Mouse (Mus musculus) forebrain, embryonic 15.5 days (tissue): ENCODE results near the gene Samd13. TPM values are rescaled to one million over a fixed set of nuclear protein-coding genes. Genes with fewer than 3 reads are reported as not detected.

ENCODE experiments used
- ATAC-seq: fragments of 200-750 bp; cut with Nextera tagmentation; replicated peaks from 2 replicates; pipeline ENCODE4 v1.8.0; 2017; ENCODE audit warnings: mild to moderate bottlenecking, moderate TSS enrichment, moderate library complexity
- H3K27ac ChIP-seq: fragments of 300-500 bp; sonication (generic); replicated peaks from 2 replicates; pipeline ENCODE4 v1.5.1; 2015; ENCODE audit warnings: mild to moderate bottlenecking, inconsistent platforms
- H3K27me3 ChIP-seq: fragments of 300-500 bp; sonication (generic); 2 replicates; pipeline ENCODE4 v1.6.1; 2015; ENCODE audit warnings: inconsistent platforms
- H3K36me3 ChIP-seq: fragments of 300-500 bp; sonication (generic); 2 replicates; pipeline ENCODE4 v1.6.1; 2015; ENCODE audit warnings: mild to moderate bottlenecking, inconsistent platforms
- H3K4me1 ChIP-seq: fragments of 300-500 bp; sonication (generic); 2 replicates; pipeline ENCODE4 v1.6.1; 2015; ENCODE audit warnings: inconsistent platforms
- H3K4me2 ChIP-seq: fragments of 300-500 bp; sonication (generic); replicated peaks from 2 replicates; pipeline ENCODE4 v1.6.1; 2015; ENCODE audit warnings: mild to moderate bottlenecking, inconsistent platforms
- H3K4me3 ChIP-seq: fragments of 300-500 bp; sonication (generic); 2 replicates; pipeline ENCODE4 v1.5.1; 2015; ENCODE audit warnings: mild to moderate bottlenecking, inconsistent platforms
- H3K9ac ChIP-seq: fragments of 300-500 bp; sonication (generic); replicated peaks from 2 replicates; pipeline ENCODE4 v1.6.1; 2015; ENCODE audit warnings: mild to moderate bottlenecking, inconsistent platforms
- H3K9me3 ChIP-seq: fragments of 300-500 bp; sonication (generic); 2 replicates; pipeline ENCODE4 v1.6.1; 2016; ENCODE audit warnings: inconsistent platforms
- WGBS: fragments of 180-500 bp; shearing (Covaris S2); methylation state at CpG from one replicate; pipeline ENCODE4 v1.1.7; 2015; ENCODE audit warnings: mixed read lengths; 5-methylcytosine and 5-hydroxymethylcytosine counted together
- polyA plus RNA-seq: library from polyadenylated mRNA; unstranded; fragments of >200 nt; fragmentation: Nextera tagmentation; extraction: Ambion mirVana; gene quantifications from 2 replicates; pipeline ENCODE4 v1.2.1, GENCODE M21; 2015

Gene Samd13
- polyA plus RNA-seq, 1 experiment from 2014 or later: 0.48 TPM

DNA sequence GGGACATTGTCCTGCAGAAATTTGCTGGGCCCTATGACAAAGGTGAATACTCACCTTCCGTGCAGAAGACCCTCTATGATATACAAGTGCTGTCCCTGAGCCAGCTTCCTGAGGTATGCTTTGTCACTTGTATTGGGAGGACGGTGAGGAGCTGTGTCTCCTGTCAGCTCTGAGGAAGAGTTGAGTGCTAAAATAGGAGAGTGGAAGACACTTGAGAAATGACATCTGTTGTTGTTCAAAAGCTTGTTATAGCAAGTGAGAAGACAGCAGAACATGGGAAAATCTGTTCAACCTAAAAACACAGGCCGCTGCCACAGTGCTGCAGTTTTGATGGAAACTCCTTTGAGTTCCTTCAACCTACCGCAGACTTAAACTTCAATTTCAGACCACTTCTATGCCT is 59.6 kb downstream of the Samd13 start:
- H3K27ac ChIP-seq: no peak overlapping the region
- no peaks in the 10 kb centered on the region for H3K27me3 ChIP-seq
- no peak overlapping the region for H3K4me2 ChIP-seq
- 92% methylated on average over 4 of the region's 4 CpGs for WGBS
- no peaks in the 10 kb centered on the region for H3K36me3 ChIP-seq
- H3K4me3 ChIP-seq: no peak overlapping the region
- no peak for ATAC-seq
- no peaks in the 10 kb centered on the region for H3K9me3 ChIP-seq
- no peak overlapping the region for H3K9ac ChIP-seq
- peaks cover 1% of the 10 kb centered on the region; the same call in 1 of the 2 replicates for H3K4me1 ChIP-seq

GRCm38 (mm10) chr3:146621966-146622365 is 63.4 kb downstream of the Samd13 start:
- Histone ChIP-seq H3K4me1 (peaks cover 3% of the 10 kb centered on the region; the same call in 1 of the 2 replicates), H3K9ac (no peak overlapping the region), H3K36me3 (no peaks in the 10 kb centered on the region), H3K27ac (no peak overlapping the region), H3K9me3 (no peaks in the 10 kb centered on the region), H3K4me3 (no peak overlapping the region), H3K4me2 (no peak overlapping the region), H3K27me3 (no peaks in the 10 kb centered on the region)
- no peak for ATAC-seq
- WGBS: 84% methylated on average over 11 of the region's 11 CpGs

DNA sequence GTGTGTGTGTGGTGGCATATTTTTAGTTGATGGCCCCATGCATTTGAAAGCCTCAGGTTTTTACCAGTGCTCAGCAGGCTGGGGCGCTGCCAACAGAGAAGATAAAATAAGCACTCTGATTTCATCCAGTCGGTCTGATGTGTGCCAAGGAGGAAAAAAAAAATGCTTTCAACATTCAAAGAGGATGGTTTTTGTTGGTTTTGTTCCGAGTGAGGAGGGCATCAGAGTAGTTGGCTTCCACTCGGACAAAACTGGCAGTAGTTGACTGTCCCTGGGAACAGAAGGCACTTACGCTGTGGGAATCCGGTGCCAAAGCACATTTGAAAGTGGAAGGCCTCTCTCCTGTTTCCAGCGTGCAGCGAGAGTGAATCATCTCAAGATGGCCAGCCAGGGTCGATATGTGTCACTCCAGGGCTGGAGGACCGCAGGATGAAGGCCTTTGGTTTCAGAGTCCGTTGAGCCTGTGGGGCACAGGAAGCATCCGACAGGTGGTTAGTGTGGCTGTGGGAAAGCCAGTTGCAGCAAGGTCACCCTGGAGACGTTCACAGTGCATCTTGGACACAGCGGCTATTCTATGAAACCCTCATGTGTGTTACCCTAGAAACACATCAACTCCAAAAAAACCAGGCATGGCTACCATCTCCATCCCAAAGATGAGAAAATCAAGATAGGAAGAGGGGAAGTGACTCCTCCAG is 64.7 kb downstream of the Samd13 start:
- 76% methylated on average over 14 of the region's 14 CpGs for WGBS
- no peaks in the 10 kb centered on the region for H3K36me3 ChIP-seq
- H3K27ac ChIP-seq: no peak overlapping the region; the same call in 1 of the 2 replicates
- peaks cover 3% of the 10 kb centered on the region; the same call in 1 of the 2 replicates for H3K4me1 ChIP-seq
- no peaks in the 10 kb centered on the region for H3K9me3 ChIP-seq
- H3K4me3 ChIP-seq: no peak overlapping the region
- no peak overlapping the region for H3K4me2 ChIP-seq
- ATAC-seq: peak; percentile 13; the same call in 1 of the 2 replicates
- no peaks in the 10 kb centered on the region for H3K27me3 ChIP-seq
- H3K9ac ChIP-seq: no peak overlapping the region

DNA sequence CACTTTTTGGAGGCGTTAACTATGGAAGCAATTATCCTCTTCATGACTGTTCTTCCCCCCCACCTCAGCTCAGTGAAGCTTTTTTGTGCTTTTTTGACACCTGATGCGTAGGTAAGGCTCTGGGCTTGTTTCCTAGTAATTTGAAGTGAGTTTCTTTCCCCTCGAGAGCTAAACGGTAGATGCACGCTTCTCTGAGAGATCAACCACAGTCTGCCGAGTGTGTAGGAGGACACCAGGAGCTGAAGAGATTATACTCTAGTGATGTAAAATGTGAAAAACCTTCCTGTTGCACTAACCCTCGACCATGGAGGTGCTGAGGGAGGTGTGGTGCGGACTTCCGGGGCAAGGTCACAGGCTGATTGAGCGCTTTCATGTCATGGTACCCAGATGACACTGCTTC is 65.3 kb downstream of the Samd13 start:
- no peak overlapping the region for H3K4me3 ChIP-seq
- 89% methylated on average over 10 of the region's 10 CpGs for WGBS
- H3K4me1 ChIP-seq: peaks cover 3% of the 10 kb centered on the region; the same call in 1 of the 2 replicates
- no peaks in the 10 kb centered on the region for H3K36me3 ChIP-seq
- no peaks in the 10 kb centered on the region for H3K27me3 ChIP-seq
- no peak overlapping the region for H3K4me2 ChIP-seq
- no peak overlapping the region for H3K9ac ChIP-seq
- H3K27ac ChIP-seq: no peak overlapping the region
- ATAC-seq: no peak
- H3K9me3 ChIP-seq: no peaks in the 10 kb centered on the region

DNA sequence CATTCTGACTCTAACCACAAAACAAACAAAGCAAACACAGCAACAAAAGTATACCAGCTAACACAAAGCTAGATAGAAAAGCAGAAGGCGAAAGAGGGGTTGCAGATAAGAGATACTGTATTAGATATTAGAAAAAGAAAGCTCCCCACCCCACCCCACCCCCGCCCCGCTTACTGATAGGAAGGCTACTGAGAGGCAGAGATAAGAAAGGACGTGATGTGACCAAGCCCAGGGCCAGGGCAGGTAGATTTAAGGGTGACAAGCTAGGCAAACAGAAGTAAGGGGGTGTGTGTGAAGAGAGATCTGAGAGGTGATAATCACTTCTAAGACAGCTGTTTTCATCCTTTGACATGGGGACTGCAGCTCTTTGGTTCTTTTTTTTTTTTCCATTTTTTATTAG is 67.0 kb downstream of the Samd13 start:
- WGBS: 89% methylated on average over 4 of the region's 4 CpGs
- H3K4me3 ChIP-seq: no peak overlapping the region
- H3K4me2 ChIP-seq: no peak overlapping the region
- peaks cover 3% of the 10 kb centered on the region; the same call in 1 of the 2 replicates for H3K4me1 ChIP-seq
- H3K27ac ChIP-seq: no peak overlapping the region
- no peaks in the 10 kb centered on the region for H3K27me3 ChIP-seq
- no peaks in the 10 kb centered on the region for H3K9me3 ChIP-seq
- H3K36me3 ChIP-seq: no peaks in the 10 kb centered on the region
- H3K9ac ChIP-seq: no peak overlapping the region
- ATAC-seq: no peak

DNA sequence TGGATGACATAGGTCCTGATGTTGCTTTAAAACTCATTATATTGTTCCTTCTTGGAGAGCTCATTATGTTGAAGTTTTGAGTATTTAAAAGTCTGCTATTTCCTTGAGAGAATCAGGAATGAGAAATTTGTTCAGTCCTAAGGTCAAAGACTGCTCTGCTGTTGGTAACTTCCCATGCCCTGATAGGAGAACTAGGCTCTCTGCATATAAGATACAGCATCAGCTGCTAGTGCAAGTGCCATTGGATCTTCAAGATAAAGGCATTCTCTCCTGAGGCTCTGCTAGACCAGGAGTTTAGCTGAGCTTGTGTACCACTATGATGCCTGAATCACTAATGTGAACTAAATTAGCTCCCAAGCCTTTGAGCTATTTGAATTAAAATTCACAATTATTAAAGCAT is 67.4 kb downstream of the Samd13 start:
- H3K27ac ChIP-seq: no peak overlapping the region
- H3K36me3 ChIP-seq: no peaks in the 10 kb centered on the region
- no peaks in the 10 kb centered on the region for H3K9me3 ChIP-seq
- no peak overlapping the region for H3K4me2 ChIP-seq
- no peak for ATAC-seq
- H3K9ac ChIP-seq: no peak overlapping the region
- no peaks in the 10 kb centered on the region for H3K27me3 ChIP-seq
- H3K4me1 ChIP-seq: peaks cover 3% of the 10 kb centered on the region; the same call in 1 of the 2 replicates
- H3K4me3 ChIP-seq: no peak overlapping the region

DNA sequence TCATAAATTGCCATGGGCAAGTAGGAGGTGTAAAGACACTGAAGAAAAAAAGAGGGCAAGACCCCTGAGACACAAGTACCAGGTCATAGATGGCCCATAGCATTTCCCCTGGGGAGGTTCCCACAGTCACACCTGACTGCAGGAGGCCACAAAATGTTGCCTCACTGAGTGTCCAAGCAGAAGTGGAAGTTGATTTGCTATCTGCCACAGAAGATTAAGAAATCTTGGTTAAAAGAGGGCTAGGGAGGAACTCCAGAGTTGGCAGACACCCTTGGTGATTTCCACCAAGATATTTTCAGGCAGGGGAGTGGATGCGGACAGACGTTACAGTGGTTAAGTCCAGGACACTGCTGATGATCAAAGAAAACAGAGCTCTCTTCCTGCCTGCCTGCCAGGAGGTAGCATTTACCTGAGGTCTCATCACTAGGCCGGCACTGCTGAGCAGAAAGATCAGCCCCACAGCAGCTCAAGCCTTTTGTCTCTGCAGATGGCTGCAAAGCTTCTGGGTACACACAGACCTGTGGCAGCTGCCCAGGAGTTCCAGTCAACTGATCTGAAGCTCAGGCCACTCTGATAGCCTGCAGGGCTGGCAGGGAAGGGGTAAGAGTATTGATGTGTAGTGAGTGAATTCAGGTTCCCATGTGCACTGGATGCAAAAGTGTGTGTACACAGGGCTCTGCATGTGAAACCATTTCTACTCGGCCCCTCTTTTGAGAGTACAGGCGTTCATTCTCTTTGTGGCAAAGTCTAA is 68.7 kb downstream of the Samd13 start:
- Histone ChIP-seq H3K4me2 (no peak overlapping the region), H3K4me1 (peaks cover 3% of the 10 kb centered on the region; the same call in 1 of the 2 replicates), H3K9ac (no peak overlapping the region), H3K36me3 (no peaks in the 10 kb centered on the region), H3K27me3 (no peaks in the 10 kb centered on the region), H3K4me3 (no peak overlapping the region), H3K9me3 (no peaks in the 10 kb centered on the region), H3K27ac (no peak overlapping the region)
- no peak for ATAC-seq
- WGBS: 76% methylated on average over 5 of the region's 5 CpGs

- no peak within 1 kb of the TSS for H3K9ac ChIP-seq
- H3K4me3 ChIP-seq: no peak within 1 kb of the TSS
- no peaks in the 10 kb centered on the region for H3K9me3 ChIP-seq
- no peaks in the 10 kb centered on the region for H3K27me3 ChIP-seq
- no peaks in the 10 kb centered on the region for H3K36me3 ChIP-seq
- no peak for ATAC-seq
- H3K4me2 ChIP-seq: no peak within 1 kb of the TSS
- WGBS: 94% methylated on average over 4 of the region's 4 CpGs
- no peaks in the 10 kb centered on the region for H3K4me1 ChIP-seq
- no peak within 1 kb of the TSS for H3K27ac ChIP-seq
Observed at GRCm38 (mm10) chr3:146615496-146615895, 69.9 kb downstream of the Samd13 start, which contains the start of gene Dnase2b. Dnase2b (minus strand) TSS chr3:146615596.

DNA sequence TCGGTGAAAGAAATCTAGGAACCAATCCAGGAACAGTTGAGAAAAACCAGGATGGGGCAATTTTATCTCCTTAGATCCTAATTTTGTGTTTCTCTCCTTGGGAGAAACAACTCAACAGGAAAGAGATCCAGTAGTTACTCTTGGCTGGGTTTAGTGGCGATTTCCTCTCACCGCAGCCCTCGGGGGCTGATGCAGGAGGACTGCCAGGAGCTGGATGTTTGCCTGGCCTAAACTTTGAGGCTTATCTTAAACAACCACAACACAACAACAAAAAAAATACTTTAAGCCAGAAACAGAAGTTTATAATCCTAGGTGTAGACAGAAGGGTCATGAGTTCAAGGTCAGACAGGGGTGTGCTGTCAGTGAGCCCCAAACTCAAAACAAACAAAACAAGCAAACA is 73.6 kb downstream of the Samd13 start:
- Histone ChIP-seq H3K4me1 (no peaks in the 10 kb centered on the region), H3K4me2 (no peak overlapping the region), H3K4me3 (no peak overlapping the region), H3K27ac (no peak overlapping the region), H3K36me3 (no peaks in the 10 kb centered on the region), H3K9ac (no peak overlapping the region), H3K27me3 (no peaks in the 10 kb centered on the region), H3K9me3 (no peaks in the 10 kb centered on the region)
- ATAC-seq: no peak
- WGBS: 79% methylated on average over 4 of the region's 4 CpGs

- Histone ChIP-seq H3K36me3 (no peaks in the 10 kb centered on the region), H3K9ac (no peak overlapping the region), H3K9me3 (no peaks in the 10 kb centered on the region), H3K4me3 (no peak overlapping the region), H3K4me2 (no peak overlapping the region), H3K27ac (no peak overlapping the region), H3K27me3 (no peaks in the 10 kb centered on the region), H3K4me1 (no peaks in the 10 kb centered on the region)
- WGBS: 59% methylated on average over 4 of the region's 4 CpGs
- ATAC-seq: no peak
Observed at GRCm38 (mm10) chr3:146611261-146611660, 74.1 kb downstream of the Samd13 start.

GRCm38 (mm10) chr3:146610322-146610721 is 75.1 kb downstream of the Samd13 start:
- Histone ChIP-seq H3K4me3 (no peak overlapping the region), H3K27ac (no peak overlapping the region), H3K36me3 (no peaks in the 10 kb centered on the region), H3K4me2 (no peak overlapping the region), H3K4me1 (no peaks in the 10 kb centered on the region), H3K9me3 (no peaks in the 10 kb centered on the region), H3K9ac (no peak overlapping the region), H3K27me3 (no peaks in the 10 kb centered on the region)
- ATAC-seq: no peak
- 81% methylated on average over 10 of the region's 10 CpGs for WGBS

DNA sequence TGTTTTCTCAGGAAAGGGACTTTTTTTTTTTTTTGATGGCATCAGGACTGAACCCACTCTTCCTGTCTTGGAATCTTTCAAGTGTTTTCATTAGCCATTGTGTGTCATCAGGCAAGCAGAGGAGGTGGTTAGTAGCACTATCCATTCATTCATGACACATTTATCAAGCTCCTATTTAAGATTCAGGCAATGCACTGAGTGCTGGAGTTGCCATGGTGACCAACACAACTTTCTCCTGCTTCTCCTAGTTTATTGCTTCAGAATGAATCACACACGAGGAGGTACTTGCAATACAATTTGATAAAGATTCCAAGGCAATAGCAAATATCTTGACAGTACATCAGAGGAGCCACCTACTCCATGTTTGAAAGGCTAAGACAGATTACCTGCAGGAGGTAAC is 78.0 kb downstream of the Samd13 start:
- H3K27me3 ChIP-seq: no peaks in the 10 kb centered on the region
- no peak overlapping the region for H3K9ac ChIP-seq
- H3K4me1 ChIP-seq: no peaks in the 10 kb centered on the region
- H3K4me2 ChIP-seq: no peak overlapping the region
- ATAC-seq: peak; percentile 73
- no peaks in the 10 kb centered on the region for H3K9me3 ChIP-seq
- WGBS: 15% methylated on average over 1 of the region's 1 CpGs
- 0 out of 2 replicates have a peak overlapping the region, but pooled peaks have one; percentile 15 for H3K27ac ChIP-seq
- no peaks in the 10 kb centered on the region for H3K36me3 ChIP-seq
- no peak overlapping the region for H3K4me3 ChIP-seq
